Mouse (Mus musculus) hindbrain, embryonic 15.5 days (tissue): ENCODE measurements around the gene Tmc3. TPM values are rescaled to one million over a fixed set of nuclear protein-coding genes. Genes with fewer than 3 reads are reported as not detected.

Experiments
- ATAC-seq: fragments of 200-750 bp; cut with Nextera tagmentation; 2 replicates; pipeline ENCODE4 v1.8.0; 2017; ENCODE audit warnings: low read depth, moderate number of reproducible peaks, moderate TSS enrichment; ENCODE audit not compliant: low FRiP score
- H3K27ac ChIP-seq: fragments of 300-500 bp; sonication (generic); replicated peaks from 2 replicates; pipeline ENCODE4 v1.5.1; 2015; ENCODE audit warnings: mild to moderate bottlenecking, inconsistent platforms
- H3K27me3 ChIP-seq: fragments of 300-500 bp; sonication (generic); 2 replicates; pipeline ENCODE4 v1.6.1; 2015; ENCODE audit warnings: control low read depth, inconsistent platforms
- H3K36me3 ChIP-seq: fragments of 300-500 bp; sonication (generic); 2 replicates; pipeline ENCODE4 v1.6.1; 2015; ENCODE audit warnings: control low read depth, inconsistent platforms
- H3K4me1 ChIP-seq: fragments of 300-500 bp; sonication (generic); replicated peaks from 2 replicates; pipeline ENCODE4 v1.6.1; 2015; ENCODE audit warnings: control low read depth, inconsistent platforms
- H3K4me2 ChIP-seq: fragments of 300-500 bp; sonication (generic); 2 replicates; pipeline ENCODE4 v1.6.1; 2015; ENCODE audit warnings: moderate library complexity, mild to moderate bottlenecking, inconsistent platforms
- H3K4me3 ChIP-seq: fragments of 300-500 bp; sonication (generic); 2 replicates; pipeline ENCODE4 v1.5.1; 2015; ENCODE audit warnings: mild to moderate bottlenecking, inconsistent platforms
- H3K9ac ChIP-seq: fragments of 300-500 bp; sonication (generic); 2 replicates; pipeline ENCODE4 v1.6.1; 2015; ENCODE audit warnings: inconsistent platforms
- H3K9me3 ChIP-seq: fragments of 300-500 bp; sonication (generic); 2 replicates; pipeline ENCODE4 v1.6.1; 2016; ENCODE audit warnings: control low read depth, inconsistent platforms
- WGBS: fragments of 180-500 bp; shearing (Covaris S2); methylation state at CpG from one replicate; pipeline ENCODE4 v1.1.7; 2015; 5-methylcytosine and 5-hydroxymethylcytosine counted together
- polyA plus RNA-seq: library from polyadenylated mRNA; unstranded; fragments of >200 nt; fragmentation: Nextera tagmentation; extraction: Ambion mirVana; gene quantifications from 2 replicates; pipeline ENCODE4 v1.2.1, GENCODE M21; 2015

The Tmc3 gene
- polyA plus RNA-seq, 1 experiment from 2014 or later, result 0.30 TPM

DNA sequence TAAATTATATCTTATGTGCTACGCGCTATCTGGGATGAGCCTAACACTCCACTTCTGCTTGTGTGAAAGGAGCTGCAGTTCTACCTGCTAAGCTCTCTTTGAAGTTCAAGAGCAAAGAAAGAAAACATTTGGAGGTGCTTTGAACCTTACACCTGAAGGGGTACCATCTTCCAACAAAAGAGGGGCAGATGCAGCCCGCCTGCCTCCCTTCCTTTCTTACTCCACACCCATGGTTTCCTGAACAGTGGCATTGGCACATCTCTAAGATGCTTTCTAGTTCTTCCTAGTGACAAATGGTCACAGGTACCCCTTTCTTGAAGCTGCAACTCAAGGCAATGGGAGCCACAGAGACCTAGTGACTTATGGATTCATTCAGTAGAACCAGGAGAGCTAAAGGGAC lies 77.0 kb downstream of the Tmc3 start:
- no peaks in the 10 kb centered on the region for H3K36me3 ChIP-seq
- 96% methylated on average over 3 of the region's 3 CpGs for WGBS
- H3K4me2 ChIP-seq, result no peak overlapping the region
- no peak overlapping the region for H3K27ac ChIP-seq
- no peaks in the 10 kb centered on the region for H3K4me1 ChIP-seq
- H3K9me3 ChIP-seq, result no peaks in the 10 kb centered on the region
- no peak overlapping the region for H3K4me3 ChIP-seq
- no peak overlapping the region for H3K9ac ChIP-seq
- ATAC-seq, result no peak
- H3K27me3 ChIP-seq, result no peaks in the 10 kb centered on the region

DNA sequence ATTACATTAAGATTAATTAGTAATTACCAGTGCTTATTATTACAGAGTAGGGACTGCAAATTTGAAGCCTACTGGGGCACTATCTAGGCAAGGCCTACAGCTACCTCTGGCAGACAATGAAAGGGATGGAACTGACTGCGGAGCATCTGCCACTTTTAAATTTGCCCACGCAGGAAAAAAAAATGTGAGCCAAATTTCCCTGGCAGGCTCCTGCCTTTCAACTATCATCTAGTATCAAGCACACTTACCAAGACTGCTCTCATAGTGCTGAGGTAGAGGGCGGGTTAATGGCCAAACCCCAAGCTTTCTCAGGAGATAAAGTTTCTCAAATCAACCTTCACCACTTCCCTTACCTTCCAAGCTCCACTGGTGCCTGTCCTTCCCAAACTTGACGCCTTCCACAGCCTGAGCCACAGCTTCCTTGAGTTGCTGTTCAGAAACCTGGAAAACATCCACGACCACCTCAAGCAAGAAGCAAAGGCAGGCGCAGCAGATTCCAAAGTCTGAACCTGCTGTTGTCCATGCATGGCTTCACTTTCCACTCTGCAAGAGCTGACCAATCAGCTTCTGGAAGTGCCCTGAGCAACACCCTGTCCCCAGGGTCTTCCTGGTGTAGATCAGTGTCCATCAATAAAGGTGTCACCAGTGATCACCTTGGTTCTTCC lies 78.1 kb downstream of the Tmc3 start:
- no peak overlapping the region for H3K4me3 ChIP-seq
- no peak overlapping the region for H3K9ac ChIP-seq
- 82% methylated on average over 6 of the region's 6 CpGs for WGBS
- H3K4me1 ChIP-seq, result no peaks in the 10 kb centered on the region
- no peaks in the 10 kb centered on the region for H3K9me3 ChIP-seq
- ATAC-seq, result no peak
- H3K36me3 ChIP-seq, result no peaks in the 10 kb centered on the region
- no peak overlapping the region for H3K27ac ChIP-seq
- no peak overlapping the region for H3K4me2 ChIP-seq
- H3K27me3 ChIP-seq, result no peaks in the 10 kb centered on the region

DNA sequence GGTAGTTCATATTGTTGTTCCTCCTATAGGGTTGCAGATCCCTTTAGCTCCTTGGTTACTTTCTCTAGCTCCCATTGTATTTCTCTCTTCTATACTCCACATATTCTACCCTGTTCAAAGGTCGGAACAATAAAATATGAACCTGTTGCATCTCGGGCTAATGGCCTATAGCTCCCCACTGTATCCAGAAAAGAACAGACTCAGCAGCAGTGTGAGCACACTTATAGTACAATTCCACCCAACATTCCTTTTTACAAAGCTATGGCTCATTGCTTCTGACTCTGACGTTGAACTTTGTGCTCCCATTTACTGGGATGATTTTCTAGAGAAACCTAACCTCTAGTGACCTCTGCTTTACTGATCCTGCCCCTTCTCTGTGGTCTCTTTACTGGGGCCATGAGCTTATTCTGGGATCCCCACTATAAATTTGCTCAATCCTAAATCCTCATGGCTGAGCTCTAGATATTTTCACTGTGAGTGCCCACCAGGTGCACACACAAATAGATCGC lies 81.4 kb downstream of the Tmc3 start:
- WGBS, result 90% methylated on average over 4 of the region's 4 CpGs
- no peak overlapping the region for H3K4me2 ChIP-seq
- H3K36me3 ChIP-seq, result no peaks in the 10 kb centered on the region
- no peak overlapping the region for H3K4me3 ChIP-seq
- no peak overlapping the region for H3K27ac ChIP-seq
- ATAC-seq, result no peak
- no peaks in the 10 kb centered on the region for H3K27me3 ChIP-seq
- no peaks in the 10 kb centered on the region for H3K9me3 ChIP-seq
- H3K9ac ChIP-seq, result no peak overlapping the region
- 0 out of 2 replicates have a peak, but pooled peaks cover 3% of the 10 kb centered on the region for H3K4me1 ChIP-seq

DNA sequence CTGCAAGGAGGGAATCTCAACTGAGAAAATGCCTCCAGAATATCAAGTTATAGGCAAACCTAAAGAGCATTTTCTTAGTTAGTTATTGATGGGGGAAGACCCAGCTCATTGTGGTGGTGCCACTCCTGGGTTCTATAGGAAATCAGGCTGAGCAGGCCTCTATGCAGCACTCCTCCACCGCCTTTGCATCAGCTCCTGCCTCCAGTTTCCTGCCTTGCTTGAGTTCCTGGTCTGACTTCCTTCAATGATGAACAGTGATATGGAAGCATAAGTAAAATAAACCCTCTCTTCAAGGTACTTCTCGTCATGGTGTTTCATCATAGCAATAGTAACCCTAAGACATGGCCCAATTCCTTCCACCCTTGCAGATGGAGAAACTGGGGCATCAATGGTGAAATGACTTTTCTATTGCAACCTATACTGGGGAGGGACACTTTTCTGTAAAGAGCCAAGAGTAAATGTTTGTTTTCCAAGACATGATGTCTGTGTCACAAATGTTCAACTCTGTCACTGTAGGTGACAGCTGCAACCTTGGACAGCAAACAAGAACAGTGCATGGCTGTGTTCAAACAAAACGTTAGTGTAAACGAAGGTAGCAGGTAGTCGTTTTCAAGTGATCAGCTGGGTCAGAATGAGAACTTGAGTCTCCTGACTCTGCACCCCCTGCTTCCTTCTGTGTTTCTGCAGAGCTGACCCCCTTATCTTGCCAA lies 83.4 kb downstream of the Tmc3 start:
- Histone ChIP-seq H3K27me3 (no peaks in the 10 kb centered on the region), H3K4me1 (0 out of 2 replicates have a peak, but pooled peaks cover 3% of the 10 kb centered on the region), H3K27ac (no peak overlapping the region), H3K4me2 (no peak overlapping the region), H3K9me3 (no peaks in the 10 kb centered on the region), H3K9ac (no peak overlapping the region), H3K36me3 (no peaks in the 10 kb centered on the region), H3K4me3 (no peak overlapping the region)
- 88% methylated on average over 5 of the region's 5 CpGs for WGBS
- no peak for ATAC-seq

DNA sequence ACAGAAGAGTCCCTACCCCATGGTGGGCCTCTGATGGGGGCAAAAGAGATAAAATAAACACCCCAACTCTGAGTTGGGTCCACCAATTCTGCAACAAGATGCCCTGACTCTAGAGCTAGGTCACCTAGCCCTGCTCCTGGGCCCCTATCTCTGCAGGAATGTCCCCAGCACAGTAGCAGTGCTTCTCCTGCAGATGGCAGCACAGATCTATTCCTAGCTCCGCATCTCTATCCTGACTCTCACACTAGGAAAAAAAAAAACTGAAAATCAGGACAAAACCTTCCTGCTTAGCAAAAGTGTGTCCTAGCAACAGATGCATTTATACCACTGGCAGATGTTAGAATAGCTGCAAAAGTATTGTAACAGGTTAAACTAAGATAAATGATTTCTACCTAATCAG lies 84.0 kb downstream of the Tmc3 start:
- H3K9me3 ChIP-seq, result 0 out of 2 replicates have a peak, but pooled peaks cover 3% of the 10 kb centered on the region
- H3K36me3 ChIP-seq, result no peaks in the 10 kb centered on the region
- peak; percentile 83 for ATAC-seq
- WGBS, result 4% methylated on average over 1 of the region's 1 CpGs
- H3K27me3 ChIP-seq, result no peaks in the 10 kb centered on the region
- no peak overlapping the region for H3K4me2 ChIP-seq
- H3K27ac ChIP-seq, result no peak overlapping the region
- no peak overlapping the region for H3K9ac ChIP-seq
- 0 out of 2 replicates have a peak, but pooled peaks cover 3% of the 10 kb centered on the region for H3K4me1 ChIP-seq
- H3K4me3 ChIP-seq, result no peak overlapping the region

DNA sequence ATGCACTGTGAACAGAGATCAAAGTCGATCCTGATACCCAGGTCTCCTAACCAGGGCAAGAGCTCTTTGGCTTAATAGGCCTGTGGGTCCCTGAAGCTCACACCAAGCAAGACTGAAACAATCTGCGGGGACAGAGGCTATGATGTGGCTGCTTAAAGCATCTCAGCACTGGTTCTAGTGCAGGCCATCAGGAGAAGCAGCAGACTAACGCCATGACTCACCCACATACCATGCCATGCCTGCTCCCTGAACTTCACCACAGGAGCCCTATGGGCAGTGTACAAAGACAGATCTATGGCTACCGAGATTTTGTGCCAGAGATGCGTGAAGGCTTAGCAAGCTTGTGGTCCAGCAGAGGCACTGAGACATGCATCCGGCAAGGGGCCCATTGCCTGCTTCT lies 86.8 kb downstream of the Tmc3 start:
- Histone ChIP-seq H3K4me3 (no peak overlapping the region), H3K4me1 (0 out of 2 replicates have a peak, but pooled peaks cover 3% of the 10 kb centered on the region), H3K27me3 (no peaks in the 10 kb centered on the region), H3K27ac (no peak overlapping the region), H3K36me3 (no peaks in the 10 kb centered on the region), H3K9ac (no peak overlapping the region), H3K4me2 (no peak overlapping the region), H3K9me3 (0 out of 2 replicates have a peak, but pooled peaks cover 5% of the 10 kb centered on the region)
- ATAC-seq, result no peak
- 92% methylated on average over 6 of the region's 6 CpGs for WGBS

Other genes starting within 250 kb of the Tmc3 start
- gene Stard5, start 47.0 kb downstream of the Tmc3 start, polyA plus RNA-seq, result 6.7 TPM in 2 replicates
- gene Il16, start 160.8 kb downstream of the Tmc3 start, polyA plus RNA-seq, result 0.96 and 1.4 TPM in 2 replicates
- 1.5 and 2.2 TPM in 2 replicates for gene Cfap161, start 210.0 kb downstream of the Tmc3 start, polyA plus RNA-seq